Mouse (Mus musculus) thymus, adult 2 months (tissue): ENCODE results near the gene Fhit. TPM values are rescaled to one million over a fixed set of nuclear protein-coding genes. Genes with fewer than 3 reads are reported as not detected.
"Not testable (repeated sequence)": the region's sequence is repeated elsewhere in the genome, so short reads cannot be mapped to it uniquely, and the experiment has no call there.

ENCODE experiments used
- DNase-seq: peaks from one replicate; pipeline ENCODE4 v3.0.0; 2021
- H3K27ac ChIP-seq: fragments of 200-500 bp; 2 replicates; pipeline ENCODE4 v1.5.1; 2012; ENCODE audit warnings: low read length, control low read depth; ENCODE audit not compliant: control insufficient read depth, insufficient read depth
- H3K27me3 ChIP-seq: fragments of 200-500 bp; 2 replicates; pipeline ENCODE4 v1.6.1; 2012; ENCODE audit warnings: mild to moderate bottlenecking, low read length, moderate library complexity, mixed read lengths; ENCODE audit not compliant: control insufficient read depth, insufficient read depth
- H3K36me3 ChIP-seq: fragments of 200-500 bp; 2 replicates; pipeline ENCODE4 v1.6.1; 2012; ENCODE audit warnings: mild to moderate bottlenecking, low read length, moderate library complexity; ENCODE audit not compliant: control insufficient read depth, insufficient read depth
- H3K4me1 ChIP-seq: fragments of 200-500 bp; replicated peaks from 2 replicates; pipeline ENCODE4 v1.6.1; 2012; ENCODE audit warnings: low read length; ENCODE audit not compliant: control insufficient read depth, insufficient read depth
- H3K4me3 ChIP-seq: fragments of 200-500 bp; 2 replicates; pipeline ENCODE4 v1.5.1; 2012; ENCODE audit warnings: mild to moderate bottlenecking, low read length, control low read depth, moderate library complexity; ENCODE audit not compliant: control insufficient read depth, insufficient read depth
- CTCF ChIP-seq: fragments of 200-500 bp; IDR thresholded peaks from 2 replicates; pipeline ENCODE4 v1.5.1; 2012; ENCODE audit warnings: mild to moderate bottlenecking, control low read depth, low read length, moderate library complexity, borderline replicate concordance; ENCODE audit not compliant: control insufficient read depth, poor library complexity, insufficient read depth; ENCODE audit errors: extremely low read depth
- POLR2A ChIP-seq: fragments of 200-500 bp; IDR thresholded peaks from 2 replicates; pipeline ENCODE4 v1.6.1; 2012; ENCODE audit warnings: mild to moderate bottlenecking, low read length, control low read depth, moderate library complexity; ENCODE audit not compliant: control insufficient read depth, poor library complexity, insufficient read depth; ENCODE audit errors: extremely low read depth
- WGBS: fragments of 180-500 bp; shearing (Covaris S2); methylation state at CpG from one replicate; pipeline ENCODE4 v1.1.7; 2018; 5-methylcytosine and 5-hydroxymethylcytosine counted together
- polyA plus RNA-seq: library from polyadenylated mRNA; depleted of rRNA; stranded (reverse); fragments of >200 nt; gene quantifications from 2 replicates; pipeline ENCODE4 v1.2.3, GENCODE M21; 2012

Fhit gene
- polyA plus RNA-seq, 1 experiment = 5.4 TPM

DNA sequence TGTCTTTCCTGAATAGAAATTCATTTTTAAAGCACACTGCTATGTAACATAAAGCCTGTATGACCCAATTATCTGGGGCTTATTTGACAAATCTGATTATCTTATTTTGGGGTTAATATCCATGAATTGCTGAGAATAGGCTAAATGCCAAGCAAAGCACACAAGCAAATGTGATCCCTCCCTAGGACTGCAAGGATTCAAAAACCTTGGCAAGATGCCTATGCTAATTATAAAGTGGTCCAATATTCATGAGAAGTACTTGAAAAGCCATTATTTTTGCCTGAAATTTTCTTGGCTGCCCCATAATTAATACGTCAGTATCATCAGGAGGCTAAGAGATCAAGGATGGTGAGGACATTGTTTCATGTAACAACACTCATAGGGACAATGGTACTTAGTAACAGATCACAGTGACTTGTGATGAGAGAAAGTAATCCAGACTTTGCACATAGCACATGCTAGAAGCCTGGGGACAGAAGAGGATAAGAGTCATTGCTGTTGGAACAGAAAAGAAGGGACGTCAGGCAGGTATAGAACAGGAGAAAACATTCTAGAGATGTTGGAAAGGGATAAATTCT, 366.2 kb downstream of the Fhit start:
- 85% methylated on average over 2 of the region's 2 CpGs for WGBS

DNA sequence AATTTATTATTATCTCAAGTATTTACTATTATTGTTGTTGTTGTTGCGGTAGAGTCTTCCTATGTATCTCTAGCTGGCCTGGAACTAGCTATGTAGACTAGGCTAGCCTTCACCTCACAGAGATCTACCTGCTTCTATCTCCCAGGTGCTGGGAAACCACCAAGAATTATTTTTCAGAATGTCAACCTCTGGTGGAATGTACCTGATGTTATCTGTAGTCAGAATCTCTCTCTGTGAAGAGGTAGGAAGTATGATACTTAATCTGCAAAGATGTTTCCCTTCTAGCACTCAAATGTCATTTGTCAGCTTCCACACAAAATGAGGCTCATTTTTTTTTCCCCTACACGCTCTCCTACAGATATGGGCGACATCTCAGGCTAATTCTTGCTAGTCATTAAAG, 377.9 kb downstream of the Fhit start:
- H3K27me3 ChIP-seq = no peaks in the 10 kb centered on the region
- WGBS = 96% methylated on average over 3 of the region's 3 CpGs

More for the DNA sequence above, 366.2 kb downstream of the Fhit start:
- no peak for TF ChIP-seq CTCF
- TF ChIP-seq POLR2A = no peak
- no peaks in the 10 kb centered on the region for H3K4me1 ChIP-seq
- H3K4me3 ChIP-seq = no peak overlapping the region
- H3K36me3 ChIP-seq = no peaks in the 10 kb centered on the region
- DNase-seq = no peak
- H3K27me3 ChIP-seq = no peaks in the 10 kb centered on the region
- no peak overlapping the region for H3K27ac ChIP-seq

DNA sequence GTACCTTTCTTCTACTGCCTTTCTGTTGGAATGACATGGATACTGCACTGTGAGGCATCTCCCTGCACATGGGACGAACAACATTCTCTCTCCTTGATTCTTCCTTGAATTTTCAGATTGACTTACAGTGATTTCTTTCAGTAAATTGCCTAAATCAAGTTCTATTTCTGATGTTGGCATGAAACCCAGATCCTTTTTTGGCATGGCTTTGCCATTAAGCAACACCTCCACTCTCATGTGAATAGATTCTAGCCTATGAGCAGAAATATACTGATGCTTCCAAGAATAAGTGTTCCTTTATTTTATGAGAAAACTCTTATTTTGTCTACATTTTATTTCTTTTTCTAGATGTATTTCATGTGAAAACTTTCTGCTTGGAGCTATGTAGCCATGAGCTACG, 383.1 kb downstream of the Fhit start:
- TF ChIP-seq CTCF (no peak), POLR2A (no peak)
- no peaks in the 10 kb centered on the region for H3K4me1 ChIP-seq
- H3K27me3 ChIP-seq = no peaks in the 10 kb centered on the region
- 76% methylated on average over 2 of the region's 2 CpGs for WGBS
- H3K4me3 ChIP-seq = no peak overlapping the region
- no peaks in the 10 kb centered on the region for H3K36me3 ChIP-seq
- DNase-seq = no peak
- H3K27ac ChIP-seq = no peak overlapping the region

More for the DNA sequence above, 377.9 kb downstream of the Fhit start:
- Histone ChIP-seq H3K4me3 (no peak overlapping the region), H3K36me3 (no peaks in the 10 kb centered on the region), H3K27ac (no peak overlapping the region), H3K4me1 (no peaks in the 10 kb centered on the region)
- no peak for DNase-seq
- TF ChIP-seq POLR2A (no peak), CTCF (no peak)

DNA sequence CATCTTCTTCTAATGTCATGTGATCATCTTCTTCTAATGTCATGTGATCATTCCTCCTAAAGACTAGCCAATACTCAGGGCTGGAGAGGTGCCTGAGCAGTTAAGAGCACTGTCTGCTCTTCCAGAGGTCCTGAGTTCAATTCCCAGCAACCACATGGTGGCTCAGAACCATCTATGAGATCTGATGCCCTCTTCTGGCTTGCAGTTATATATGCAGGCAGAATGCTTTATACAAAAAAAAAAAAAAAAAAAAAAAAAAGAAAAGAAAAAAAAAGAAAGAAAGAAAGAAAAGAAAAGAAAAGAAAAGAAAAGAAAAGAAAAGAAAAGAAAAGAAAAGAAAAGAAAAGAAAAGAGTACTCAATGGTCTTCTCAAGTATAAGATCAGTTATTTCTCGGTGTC, 407.0 kb downstream of the Fhit start:
- H3K4me1 ChIP-seq, H3K36me3 ChIP-seq, DNase-seq, H3K27ac ChIP-seq, H3K4me3 ChIP-seq, H3K27me3 ChIP-seq: not testable (repeated sequence)
- 94% methylated on average over 1 of the region's 1 CpGs for whole genome bisulfite sequencing

DNA sequence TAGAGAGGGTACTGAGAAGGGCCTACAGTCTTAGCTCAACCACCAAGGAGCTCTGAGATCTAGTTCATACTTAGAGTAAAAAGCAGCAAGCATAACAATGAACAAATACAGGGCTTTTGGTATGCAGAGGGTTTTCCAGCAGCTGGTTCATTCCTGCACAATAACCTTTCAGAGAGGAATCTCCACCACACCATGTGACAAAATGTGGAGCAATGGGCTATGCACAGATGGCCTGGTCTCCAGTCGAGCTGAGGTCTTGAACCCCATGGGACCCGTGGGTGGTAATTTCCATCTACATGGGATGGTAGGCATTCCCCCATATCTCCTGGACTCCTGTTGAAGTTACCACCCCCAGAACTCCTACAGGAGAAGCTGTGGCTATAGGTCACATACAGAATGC, 423.8 kb downstream of the Fhit start:
- 98% methylated on average over 2 of the region's 2 CpGs for WGBS
- no peak for DNase-seq
- H3K27me3 ChIP-seq = no peaks in the 10 kb centered on the region
- H3K36me3 ChIP-seq = no peaks in the 10 kb centered on the region
- no peak overlapping the region for H3K4me3 ChIP-seq
- no peak for TF ChIP-seq CTCF
- no peak for TF ChIP-seq POLR2A
- no peak overlapping the region for H3K27ac ChIP-seq
- H3K4me1 ChIP-seq = no peaks in the 10 kb centered on the region

DNA sequence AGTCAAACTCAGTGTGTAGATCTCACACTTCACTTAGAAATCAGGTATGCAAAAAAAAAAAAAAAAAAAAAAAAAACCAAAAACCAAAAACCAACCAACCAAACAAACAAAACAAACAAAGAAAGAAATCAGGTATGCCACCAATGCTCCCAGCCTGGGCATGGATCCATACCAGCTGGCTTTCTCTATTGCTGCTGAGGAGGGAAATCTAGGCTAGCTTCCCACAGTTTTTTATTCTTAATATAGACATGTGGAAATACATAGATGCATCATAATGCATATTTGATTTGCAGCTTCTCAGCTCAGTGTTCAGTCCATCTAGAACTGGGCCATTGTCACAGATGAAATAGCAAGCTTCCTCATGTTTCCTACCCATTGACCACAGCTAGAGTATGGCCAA, 439.3 kb downstream of the Fhit start:
- TF ChIP-seq CTCF = no peak
- TF ChIP-seq POLR2A = no peak

DNA sequence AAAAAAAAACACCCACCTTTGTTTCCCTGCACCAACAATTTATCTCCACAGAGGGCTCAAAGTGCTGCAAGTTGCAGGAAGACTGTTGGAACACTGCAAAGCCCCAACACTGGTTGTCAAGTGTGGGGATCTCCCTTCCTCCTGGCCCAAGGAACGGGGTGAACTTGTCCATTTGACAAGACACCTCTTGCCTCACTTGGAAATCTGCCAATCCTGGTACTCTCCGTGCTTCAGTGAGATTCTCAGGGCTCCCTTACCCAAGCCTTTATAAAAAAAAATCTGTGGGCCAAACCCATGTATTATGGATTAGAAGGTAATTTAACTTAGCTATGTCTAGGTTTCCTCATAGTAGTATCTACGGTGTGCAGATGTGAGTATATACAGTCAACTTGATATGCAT, 448.9 kb downstream of the Fhit start:
- no peaks in the 10 kb centered on the region for H3K36me3 ChIP-seq
- TF ChIP-seq CTCF (no peak), POLR2A (no peak)
- no peaks in the 10 kb centered on the region for H3K4me1 ChIP-seq
- 82% methylated on average over 3 of the region's 3 CpGs for whole genome bisulfite sequencing
- H3K4me3 ChIP-seq = no peak overlapping the region
- no peaks in the 10 kb centered on the region for H3K27me3 ChIP-seq
- DNase-seq = no peak
- H3K27ac ChIP-seq = no peak overlapping the region

More for the DNA sequence above, 439.3 kb downstream of the Fhit start:
- Histone ChIP-seq H3K4me3 (no peak overlapping the region), H3K27ac (no peak overlapping the region), H3K27me3 (no peaks in the 10 kb centered on the region), H3K4me1 (no peaks in the 10 kb centered on the region), H3K36me3 (no peaks in the 10 kb centered on the region)
- no peak for DNase-seq
